Mouse (Mus musculus): ENCODE results near the gene Abcc3.
A peak's percentile ranks its signal among the peaks of the same experiment; 100 is the strongest.

DNA sequence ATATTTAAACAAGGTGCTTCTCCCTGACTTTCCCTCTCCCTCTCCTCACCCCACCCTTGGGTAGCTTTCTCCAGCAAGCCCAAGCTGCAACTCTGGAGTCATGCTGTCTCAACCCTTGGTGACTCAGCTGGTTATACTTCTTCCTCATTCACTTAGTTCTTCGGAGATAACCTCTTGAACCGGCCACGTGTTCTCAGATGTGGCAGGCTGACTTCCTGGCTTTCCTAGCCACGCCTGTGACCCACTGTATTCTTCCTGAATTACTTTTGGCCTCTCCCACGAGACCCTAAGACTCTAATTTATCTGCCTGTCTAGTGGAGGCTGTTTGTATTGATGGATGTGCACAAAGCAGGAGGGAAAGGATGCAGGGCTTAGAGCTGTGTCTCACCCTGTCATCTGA lies 22.0 kb downstream of the Abcc3 start:
- TF ChIP-seq CTCF (IDR thresholded peaks at IDR 0.05): no peak
- peak; percentile 45; the same call in 1 of the 2 replicates for TF ChIP-seq EP300 (IDR thresholded peaks at IDR 0.05)
